Mouse (Mus musculus): Measurements from ENCODE around the gene Hist1h2ag.
"Not testable (repeated sequence)": the region's sequence is repeated elsewhere in the genome, so short reads cannot be mapped to it uniquely, and the experiment has no call there.

The Hist1h2ag gene

DNA sequence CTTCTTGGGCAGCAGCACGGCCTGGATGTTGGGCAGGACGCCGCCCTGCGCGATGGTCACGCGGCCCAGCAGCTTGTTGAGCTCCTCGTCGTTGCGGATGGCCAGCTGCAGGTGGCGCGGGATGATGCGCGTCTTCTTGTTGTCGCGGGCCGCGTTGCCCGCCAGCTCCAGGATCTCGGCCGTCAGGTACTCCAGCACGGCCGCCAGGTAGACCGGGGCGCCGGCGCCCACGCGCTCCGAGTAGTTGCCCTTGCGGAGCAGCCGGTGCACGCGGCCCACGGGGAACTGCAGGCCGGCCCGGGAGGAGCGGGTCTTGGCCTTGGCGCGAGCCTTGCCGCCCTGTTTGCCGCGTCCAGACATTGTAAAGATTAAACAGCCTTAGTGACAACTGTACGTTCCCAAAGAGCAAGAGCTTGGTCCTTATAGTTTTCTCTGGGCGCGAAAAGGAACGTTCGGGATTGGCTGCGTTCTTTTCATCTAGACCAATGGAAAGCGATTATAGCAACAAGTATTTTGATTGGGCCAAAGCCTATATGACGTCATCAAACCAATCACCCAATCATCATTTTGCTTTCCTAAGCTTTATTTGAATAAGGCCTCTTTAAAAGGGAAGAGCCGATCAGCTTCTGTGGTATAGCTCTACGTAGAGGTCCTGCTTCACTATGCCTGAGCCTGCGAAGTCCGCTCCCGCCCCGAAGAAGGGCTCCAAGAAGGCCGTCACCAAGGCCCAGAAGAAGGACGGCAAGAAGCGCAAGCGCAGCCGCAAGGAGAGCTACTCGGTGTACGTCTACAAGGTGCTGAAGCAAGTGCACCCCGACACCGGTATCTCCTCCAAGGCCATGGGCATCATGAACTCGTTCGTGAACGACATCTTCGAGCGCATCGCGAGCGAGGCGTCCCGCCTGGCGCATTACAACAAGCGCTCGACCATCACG, at the start of gene Hist1h2ag, which contains the start of gene Hist1h2bj:
Gene Hist1h2ag, minus strand, starts transcription at position 377 of the 935 bp plus-strand sequence.
Gene Hist1h2bj, plus strand, starts transcription at position 647 of the 935 bp plus-strand sequence.
- DNase-seq (ENCODE audit: low read depth, low spot score) = peak; percentile 95

DNA sequence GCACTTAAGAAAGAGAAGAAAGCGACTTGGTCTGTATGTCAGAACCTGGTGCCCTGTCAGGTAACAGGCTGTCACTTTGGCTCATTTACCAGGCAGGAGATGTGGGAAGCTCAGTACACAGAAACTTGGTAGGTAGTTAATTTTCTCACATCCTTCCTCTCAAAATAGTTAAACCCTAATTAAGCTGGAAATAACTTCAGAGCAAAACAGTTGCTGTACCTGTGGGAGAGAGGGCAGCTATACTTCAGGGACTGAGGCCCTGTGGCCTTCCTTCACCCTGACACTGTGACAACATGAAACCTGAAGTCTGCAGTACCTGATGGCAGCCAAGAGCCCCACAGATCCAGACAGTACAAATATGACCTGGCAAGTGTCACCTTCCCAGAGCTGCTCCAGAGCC, 41.4 kb upstream of the Hist1h2ag start, which contains the start of gene Vmn1r188:
Gene Vmn1r188, plus strand, starts transcription at position 301 of the 400 bp plus-strand sequence.
- not testable (repeated sequence) for DNase-seq (ENCODE audit: low read depth, low spot score)

DNA sequence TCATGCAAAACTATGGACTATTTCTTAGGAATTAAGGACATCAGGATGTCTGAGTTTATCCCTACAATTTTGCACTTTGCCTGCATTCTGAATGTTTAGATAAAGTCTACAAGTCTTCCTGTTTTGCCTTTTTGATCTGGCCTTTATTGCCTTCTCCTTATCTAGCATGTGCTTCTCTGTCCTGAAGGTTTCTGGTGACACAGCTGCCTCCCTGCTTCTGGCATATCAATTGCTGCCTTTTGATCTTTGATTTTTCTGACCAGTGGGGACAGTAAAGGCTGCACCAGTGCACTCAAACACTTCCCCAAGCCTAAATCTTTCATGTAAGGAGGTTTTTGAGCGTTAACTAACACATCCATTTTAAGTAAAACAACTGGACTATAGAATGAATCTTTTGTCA, 20.7 kb upstream of the Hist1h2ag start:
- DNase-seq (ENCODE audit: low read depth, low spot score) = no peak

DNA sequence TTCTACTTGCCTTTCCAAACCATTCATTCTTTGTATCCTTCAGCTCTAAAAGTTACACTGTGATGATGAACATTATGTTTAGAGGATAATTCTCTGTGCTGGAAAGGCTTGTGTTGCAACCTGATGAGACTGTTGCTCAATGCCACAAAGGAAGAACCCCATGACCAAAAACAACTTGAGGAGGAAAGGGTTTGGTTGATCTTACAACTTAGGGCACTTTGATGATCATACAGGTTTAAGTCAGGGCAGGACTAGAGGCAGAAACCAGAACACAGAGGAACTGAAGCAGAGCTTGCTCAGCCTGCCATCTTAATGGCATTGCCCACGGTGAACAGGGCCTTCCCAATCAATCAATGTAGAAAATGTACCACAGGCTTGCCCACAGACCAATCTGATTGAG, 18.7 kb upstream of the Hist1h2ag start:
- no peak for DNase-seq (ENCODE audit: low read depth, low spot score)

DNA sequence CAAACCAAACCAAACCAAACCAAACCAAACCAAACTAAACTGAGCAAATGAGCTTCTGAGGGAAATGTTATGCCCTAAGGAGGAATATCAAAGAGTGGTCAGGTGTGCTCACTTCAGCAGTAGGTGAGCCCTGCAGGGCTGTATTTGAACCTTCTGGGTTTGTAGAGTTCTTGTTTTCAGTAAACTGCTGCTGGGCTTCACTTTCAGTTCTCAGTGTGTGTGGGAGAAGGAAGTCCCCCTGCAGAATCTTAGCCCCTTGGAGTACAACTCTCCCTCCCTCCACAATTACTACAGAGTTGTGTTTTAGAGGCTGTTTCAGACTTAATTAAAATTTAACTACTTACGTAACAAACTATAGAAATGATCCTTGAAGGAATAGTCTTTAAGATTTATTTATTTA, 11.0 kb upstream of the Hist1h2ag start:
- DNase-seq (ENCODE audit: low read depth, low spot score) = no peak

DNA sequence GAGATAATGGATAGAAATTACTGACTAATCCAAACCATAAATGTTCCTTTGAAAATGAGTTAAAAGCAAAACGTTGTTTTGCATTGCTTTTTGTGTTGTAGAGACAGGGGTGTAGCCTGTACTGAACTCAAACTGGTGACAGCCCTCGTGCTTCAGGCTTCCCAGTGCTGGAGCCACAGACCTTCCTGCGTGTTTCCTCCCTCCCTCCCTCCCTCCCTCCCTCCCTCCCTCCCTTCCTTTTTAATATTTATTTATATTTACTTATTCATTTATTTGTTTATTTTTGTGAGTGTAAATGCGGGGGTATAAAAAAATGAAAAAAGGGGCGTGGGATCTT, 8.7 kb upstream of the Hist1h2ag start:
- DNase-seq (ENCODE audit: low read depth, low spot score) = no peak

DNA sequence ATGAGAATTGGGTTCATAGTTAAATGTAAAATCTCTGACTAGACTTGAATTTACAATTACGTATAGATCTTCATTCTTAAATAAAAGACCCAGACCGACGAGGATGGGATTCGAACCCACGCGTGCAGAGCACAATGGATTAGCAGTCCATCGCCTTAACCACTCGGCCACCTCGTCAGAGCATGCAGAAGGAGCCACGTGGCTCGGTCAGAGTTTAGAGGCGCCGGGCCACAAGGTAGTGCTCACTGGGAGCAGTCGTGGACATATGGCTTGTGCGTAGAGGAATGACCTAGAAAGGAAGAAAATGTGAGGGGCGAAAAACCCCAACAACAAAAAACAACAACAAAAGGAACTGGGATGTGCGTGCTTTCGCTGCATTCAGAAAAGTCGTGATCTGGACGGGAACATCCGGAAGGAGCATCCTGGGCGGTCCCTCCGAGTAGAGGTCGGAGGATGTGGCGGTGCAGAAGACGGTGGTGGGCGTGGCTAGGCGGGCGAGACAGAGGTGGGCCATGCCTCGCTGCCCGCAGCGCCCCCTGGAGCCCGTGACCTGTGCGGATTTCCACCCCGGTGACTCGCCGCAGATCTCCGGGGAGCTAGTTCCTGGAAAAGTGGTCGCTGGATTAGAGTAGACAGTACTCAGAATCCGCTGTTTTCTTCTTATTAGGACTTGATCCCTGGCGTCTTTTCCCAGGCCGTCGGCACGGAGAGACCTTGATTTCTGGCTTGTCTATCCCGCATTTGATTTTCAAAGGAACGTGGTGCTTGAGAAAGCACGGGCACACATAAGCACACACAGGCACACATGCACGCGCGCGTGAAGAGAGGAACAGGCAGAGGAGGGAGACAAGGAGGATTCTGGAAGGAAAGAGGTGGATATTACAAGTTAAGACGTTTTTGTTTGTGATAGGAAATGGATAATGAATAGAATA, 8.1 kb upstream of the Hist1h2ag start:
- peak; percentile 90 for DNase-seq (ENCODE audit: low read depth, low spot score)

DNA sequence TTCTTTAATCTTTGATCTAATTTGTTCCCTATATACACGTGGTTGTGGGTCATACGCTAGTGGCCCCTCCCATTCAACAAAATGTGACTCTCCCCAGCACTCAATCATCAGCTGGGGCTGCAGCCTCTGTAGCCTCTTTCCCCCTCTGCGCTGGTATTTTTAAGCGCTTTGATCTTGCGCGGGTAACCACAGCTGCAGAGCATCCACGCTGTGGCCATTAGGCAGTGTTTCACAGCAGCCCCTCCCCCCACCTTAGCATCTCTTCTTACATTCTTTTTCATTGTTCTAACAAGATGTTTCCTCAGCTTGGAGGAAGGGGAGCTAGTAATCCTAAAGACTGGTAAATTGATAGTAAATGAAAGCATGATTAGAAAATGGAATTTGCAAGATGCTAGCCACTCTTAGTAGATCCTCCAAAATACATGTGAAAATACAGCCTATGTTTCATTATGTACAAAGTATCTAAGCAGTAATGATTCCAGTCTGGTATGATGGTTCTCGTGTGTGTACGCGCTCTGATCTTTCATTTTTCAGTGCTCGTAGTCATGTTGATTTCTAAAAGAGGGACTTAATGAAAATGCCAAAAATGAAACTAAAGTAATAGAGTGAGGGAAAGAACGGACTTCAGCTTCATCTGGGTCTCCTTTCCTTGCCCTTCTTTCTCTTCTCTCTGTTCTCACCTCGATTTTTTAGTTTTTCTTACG, 7.1 kb upstream of the Hist1h2ag start:
- no peak for DNase-seq (ENCODE audit: low read depth, low spot score)

DNA sequence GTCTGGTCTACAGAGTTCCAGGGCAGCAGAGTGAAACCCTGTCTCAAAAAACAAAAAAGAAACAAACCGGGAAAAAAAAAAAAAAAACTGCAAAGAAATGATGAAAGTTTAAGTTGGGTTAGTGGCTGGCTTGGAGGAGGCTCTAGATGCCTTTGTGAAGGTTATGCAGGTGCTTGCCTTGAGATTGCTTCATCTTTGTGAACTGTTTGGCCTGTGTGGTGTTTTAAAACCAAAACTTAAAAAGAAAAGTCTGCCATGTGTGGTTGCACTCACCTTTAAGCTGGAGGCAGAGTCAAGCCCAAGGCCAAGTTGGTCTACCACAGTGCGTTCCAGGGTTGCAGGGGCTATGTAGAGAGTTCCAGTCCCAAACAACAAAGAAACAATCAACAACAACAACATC, 6.3 kb upstream of the Hist1h2ag start:
- DNase-seq (ENCODE audit: low read depth, low spot score) = no peak

DNA sequence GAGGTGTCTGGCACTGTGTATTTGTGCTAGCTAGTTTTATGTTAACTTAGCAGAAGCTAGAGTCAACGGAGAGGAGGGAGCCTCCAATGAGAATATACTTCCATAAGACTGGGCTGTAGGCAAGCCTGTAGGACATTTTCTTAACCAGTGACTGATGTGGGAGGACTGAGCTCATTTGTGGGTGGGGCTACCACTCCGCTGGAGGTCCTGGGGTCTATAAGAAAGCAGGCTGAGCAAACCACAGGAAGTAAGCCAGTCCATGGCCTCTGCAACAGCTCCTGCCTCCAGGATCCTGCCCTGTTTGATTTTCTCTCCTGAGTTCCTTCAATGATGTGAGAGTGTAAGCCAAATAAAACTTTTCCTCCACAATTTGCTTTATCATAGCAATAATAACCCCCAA, 2.6 kb upstream of the Hist1h2ag start:
- DNase-seq (ENCODE audit: low read depth, low spot score) = no peak

DNA sequence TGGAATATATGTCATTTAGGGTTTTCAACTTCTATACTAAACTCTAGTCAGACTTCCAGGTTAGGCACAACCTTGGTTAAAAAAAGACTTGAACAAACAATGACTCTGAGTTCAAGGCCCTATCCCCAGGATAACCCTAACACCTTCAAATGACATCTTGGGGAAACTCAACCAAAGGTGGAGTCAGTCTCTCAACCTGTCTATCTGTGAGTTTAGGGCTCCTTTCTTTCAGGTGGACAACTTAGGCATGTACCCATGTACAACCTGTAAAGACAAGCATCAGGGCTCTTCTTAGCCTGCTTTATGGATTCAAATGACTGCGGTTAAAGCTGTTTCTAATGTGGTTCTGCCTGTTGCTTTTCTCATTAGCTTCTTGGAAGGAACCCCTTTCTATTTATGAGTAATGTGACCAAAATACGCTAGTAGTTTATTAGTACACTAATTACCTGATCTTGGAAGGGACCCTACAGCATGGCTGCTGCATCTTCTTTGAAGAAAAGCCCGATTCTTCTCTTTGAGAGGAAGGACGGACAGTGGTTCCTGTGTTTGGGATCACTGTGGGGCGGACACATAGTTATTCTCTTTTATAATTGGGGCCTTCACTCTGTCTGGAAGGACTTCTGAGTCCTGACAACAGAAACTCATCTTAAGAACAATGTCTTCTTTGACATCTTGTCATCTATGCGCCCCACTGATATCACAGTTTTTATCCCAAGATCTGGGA, 1.9 kb upstream of the Hist1h2ag start:
- no peak for DNase-seq (ENCODE audit: low read depth, low spot score)

DNA sequence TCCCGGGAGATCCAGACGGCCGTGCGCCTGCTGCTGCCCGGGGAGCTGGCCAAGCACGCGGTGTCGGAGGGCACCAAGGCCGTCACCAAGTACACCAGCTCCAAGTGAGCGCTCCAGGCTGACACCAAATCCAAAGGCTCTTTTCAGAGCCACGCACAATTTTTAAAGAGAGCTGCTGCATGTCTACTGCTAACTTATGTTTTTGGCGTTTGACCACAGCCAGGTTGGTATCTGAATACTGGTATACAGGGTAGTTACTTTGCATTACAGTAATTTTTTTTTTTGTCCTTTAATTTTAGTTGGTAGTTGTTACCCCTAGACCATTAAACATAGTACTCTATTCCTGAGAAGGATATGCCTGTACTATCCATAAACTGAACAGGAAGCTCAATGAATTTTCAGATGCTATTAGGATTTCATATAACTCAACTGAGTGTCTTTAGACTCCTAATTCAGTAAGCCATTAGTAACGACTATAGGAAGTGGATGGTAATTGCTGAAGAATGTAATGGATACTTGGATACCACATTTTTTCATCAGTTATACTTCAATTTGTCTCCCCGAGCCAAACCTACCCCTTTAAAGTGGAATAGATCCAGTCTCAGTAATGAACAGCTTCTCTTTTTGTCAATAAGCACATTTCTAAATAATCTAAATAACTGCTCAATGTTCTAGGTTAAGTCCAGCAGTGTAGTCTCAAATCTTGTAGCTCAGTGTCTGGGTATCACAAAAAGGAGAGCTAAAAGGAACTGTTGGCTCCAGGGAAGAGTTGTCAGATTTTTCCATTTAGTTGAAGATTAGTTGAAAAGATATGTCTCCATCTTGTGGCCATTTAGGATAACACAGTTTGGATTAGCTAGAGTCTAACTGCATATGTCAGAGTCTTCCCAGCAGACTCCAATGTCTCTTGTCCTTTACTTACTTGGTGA, 1.0 kb upstream of the Hist1h2ag start:
- DNase-seq (ENCODE audit: low read depth, low spot score) = no peak

DNA sequence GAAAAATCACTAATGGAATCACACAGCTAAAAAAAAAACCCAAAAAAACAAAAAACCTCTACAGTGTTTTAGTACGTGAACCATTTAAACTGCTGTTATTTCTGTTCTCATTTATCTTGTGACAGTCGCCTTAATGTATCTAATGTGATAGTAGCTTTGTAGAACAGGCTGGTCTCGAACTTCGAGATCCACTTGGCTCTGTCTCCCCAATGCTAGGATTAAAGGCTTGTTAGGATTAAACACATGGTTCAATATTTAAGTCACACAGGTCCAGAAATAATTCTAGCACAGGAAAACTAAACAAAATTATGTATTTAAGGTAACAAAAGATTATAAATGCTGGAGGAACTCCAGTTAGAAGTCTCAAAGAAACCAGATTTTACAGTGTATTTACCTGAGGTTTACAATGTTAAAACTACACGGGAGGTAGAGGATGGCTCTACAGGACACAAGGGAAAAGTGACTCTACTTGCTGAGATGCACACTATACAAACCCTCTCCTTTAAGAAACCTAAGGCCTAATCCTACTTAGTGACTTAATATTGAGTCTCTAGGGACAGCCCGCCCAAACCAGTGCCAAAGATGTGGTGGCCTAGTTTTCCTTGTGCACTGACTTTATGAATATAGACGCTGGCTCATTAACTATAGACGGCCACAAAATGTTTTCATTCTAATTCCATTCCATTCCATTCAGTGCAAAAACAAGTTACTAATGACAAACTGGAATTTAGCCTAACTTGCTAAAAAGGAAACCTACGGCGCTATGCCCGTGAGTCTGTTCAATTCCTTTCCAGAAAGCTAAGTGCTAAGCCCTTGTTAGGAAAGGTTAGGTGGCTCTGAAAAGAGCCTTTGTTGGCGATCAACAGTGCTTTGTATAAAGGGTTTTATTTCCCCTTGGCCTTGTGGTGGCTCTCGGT, 835 bp downstream of the Hist1h2ag start:
- no peak for DNase-seq (ENCODE audit: low read depth, low spot score)

DNA sequence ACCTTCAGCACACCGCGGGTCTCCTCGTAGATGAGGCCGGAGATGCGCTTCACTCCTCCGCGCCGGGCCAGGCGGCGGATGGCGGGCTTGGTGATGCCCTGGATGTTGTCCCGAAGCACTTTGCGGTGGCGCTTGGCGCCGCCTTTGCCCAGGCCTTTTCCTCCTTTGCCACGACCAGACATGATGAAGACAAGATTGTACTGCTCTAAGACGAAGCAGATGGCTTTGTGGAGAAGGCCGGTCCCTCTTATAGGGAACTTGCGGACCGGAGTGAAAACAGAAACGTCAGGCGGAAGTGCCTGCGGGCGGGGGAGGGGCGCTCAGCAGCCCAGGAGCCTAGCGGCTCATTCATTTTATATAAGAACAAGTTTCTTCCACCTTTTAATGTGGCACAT, 1.6 kb downstream of the Hist1h2ag start, which contains the start of gene Hist1h4i:
Gene Hist1h4i, minus strand, starts transcription at position 221 of the 395 bp plus-strand sequence.
- DNase-seq (ENCODE audit: low read depth, low spot score) = peak; percentile 84

DNA sequence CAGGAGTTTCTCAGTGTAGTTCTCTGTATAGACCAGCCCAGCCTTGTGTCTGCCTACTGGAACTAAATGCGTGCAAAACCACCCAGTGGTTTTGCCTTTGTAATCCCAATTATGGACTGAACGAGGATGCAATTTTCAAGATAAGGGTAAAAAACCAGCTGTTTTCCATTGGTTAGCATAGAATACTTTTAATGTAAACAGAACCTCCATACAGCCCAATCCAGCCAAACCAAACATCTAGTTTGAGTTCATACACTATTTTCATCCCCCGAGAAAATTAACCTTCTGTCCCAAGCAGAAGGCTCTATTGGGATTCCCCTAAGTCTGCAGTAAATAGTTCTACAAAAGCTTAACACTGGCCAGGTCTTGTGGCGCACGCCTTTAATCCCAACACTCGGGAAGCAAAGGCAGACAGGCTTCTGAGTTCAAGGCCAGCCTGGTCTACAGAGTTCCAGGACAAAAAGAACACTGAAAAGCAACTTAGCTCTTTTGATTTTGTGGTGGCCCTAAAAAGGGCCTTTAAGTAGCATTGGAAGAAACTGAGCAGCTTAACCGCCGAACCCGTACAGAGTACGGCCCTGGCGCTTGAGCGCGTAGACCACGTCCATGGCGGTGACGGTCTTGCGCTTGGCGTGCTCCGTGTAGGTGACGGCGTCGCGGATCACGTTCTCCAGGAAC, 2.1 kb downstream of the Hist1h2ag start:
- DNase-seq (ENCODE audit: low read depth, low spot score) = no peak

DNA sequence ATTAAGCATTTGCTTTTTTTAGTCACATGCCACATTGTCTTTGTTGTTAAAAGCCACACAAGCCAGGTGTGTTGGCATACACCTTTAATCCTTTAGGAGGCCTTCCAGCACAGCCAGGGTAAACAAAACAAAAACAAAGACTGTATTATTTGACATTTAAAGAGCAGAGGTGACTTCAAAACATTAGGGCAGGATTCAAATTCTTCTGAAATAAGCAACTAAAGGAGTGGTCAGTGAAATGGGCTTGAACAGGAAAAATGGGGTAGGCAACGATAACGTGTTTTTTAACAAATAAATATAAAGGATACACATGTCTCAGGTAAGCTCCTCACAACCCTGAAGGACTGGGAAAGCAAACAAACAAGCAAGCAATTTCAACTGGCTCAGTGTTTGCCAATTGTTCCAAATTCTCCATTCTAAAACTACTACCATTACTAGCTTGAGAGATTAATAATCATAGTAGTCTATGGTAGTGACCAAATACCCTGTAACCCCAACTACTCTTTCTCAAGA, 2.7 kb downstream of the Hist1h2ag start:
- no peak for DNase-seq (ENCODE audit: low read depth, low spot score)

DNA sequence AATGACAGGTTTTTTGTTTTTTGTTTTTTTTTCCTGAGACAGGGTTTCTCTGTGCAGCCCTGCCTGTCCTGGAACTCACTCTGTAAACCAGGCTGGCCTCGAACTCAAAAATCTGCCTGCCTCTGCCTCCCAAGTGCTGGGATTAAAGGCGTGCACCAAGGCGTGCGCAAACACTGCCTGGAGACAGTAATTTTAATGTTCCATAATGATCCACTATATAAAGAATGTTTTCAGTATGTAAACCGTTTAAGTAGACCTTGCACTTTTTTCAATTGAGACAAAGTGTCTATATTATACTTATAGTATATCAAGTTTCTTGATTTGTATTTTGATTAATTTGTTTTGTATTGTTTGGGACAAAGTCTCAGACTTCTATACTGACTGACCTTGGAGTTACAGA, 3.4 kb downstream of the Hist1h2ag start:
- no peak for DNase-seq (ENCODE audit: low read depth, low spot score)

DNA sequence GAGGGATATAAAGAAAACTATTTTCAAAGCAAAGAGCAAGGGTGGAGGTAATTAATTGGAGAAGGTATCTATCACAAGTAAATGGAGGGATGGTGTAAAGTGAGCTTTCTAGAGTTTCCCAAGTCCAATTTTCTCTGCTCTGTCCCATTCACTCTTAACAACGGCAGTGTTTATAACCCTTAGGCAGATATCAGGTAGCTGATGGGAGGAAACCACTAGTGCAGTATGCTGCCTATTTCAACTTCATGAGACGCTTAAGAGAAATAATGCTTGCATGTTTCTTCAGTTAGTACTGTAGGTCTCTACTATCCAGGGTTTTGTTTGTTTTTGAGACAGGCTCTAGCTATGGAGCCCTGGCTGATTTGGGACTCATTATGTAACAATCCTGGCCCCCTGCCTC, 5.3 kb downstream of the Hist1h2ag start:
- DNase-seq (ENCODE audit: low read depth, low spot score) = no peak
